Mouse (Mus musculus) limb, embryonic 12.5 days (tissue): Measurements from ENCODE around the gene Ddx54. TPM values are rescaled to one million over a fixed set of nuclear protein-coding genes. Genes with fewer than 3 reads are reported as not detected.

Experiments
- ATAC-seq: fragments of 200-750 bp; cut with Nextera tagmentation; 2 replicates; pipeline ENCODE4 v1.8.0; 2017; ENCODE audit warnings: low read depth, moderate TSS enrichment; ENCODE audit not compliant: insufficient number of reproducible peaks, insufficient read depth, low FRiP score, low TSS enrichment
- H3K27ac ChIP-seq: fragments of 300-500 bp; sonication (generic); 2 replicates; pipeline ENCODE4 v1.5.1; 2016; ENCODE audit warnings: mild to moderate bottlenecking, moderate library complexity
- H3K27me3 ChIP-seq: fragments of 300-500 bp; sonication (generic); 2 replicates; pipeline ENCODE4 v1.6.1; 2016; ENCODE audit warnings: mild to moderate bottlenecking, moderate library complexity
- H3K36me3 ChIP-seq: fragments of 300-500 bp; sonication (generic); 2 replicates; pipeline ENCODE4 v1.6.1; 2016; ENCODE audit warnings: mild to moderate bottlenecking, moderate library complexity
- H3K4me1 ChIP-seq: fragments of 300-500 bp; sonication (generic); replicated peaks from 2 replicates; pipeline ENCODE4 v1.6.1; 2016
- H3K4me2 ChIP-seq: fragments of 300-500 bp; sonication (generic); 2 replicates; pipeline ENCODE4 v1.6.1; 2016; ENCODE audit warnings: mild to moderate bottlenecking, moderate library complexity
- H3K4me3 ChIP-seq: fragments of 300-500 bp; sonication (generic); replicated peaks from 2 replicates; pipeline ENCODE4 v1.5.1; 2016; ENCODE audit warnings: mild to moderate bottlenecking
- H3K9ac ChIP-seq: fragments of 300-500 bp; sonication (generic); replicated peaks from 2 replicates; pipeline ENCODE4 v1.6.1; 2016; ENCODE audit warnings: mild to moderate bottlenecking, moderate library complexity
- H3K9me3 ChIP-seq: fragments of 300-500 bp; sonication (generic); 2 replicates; pipeline ENCODE4 v1.6.1; 2016; ENCODE audit warnings: mild to moderate bottlenecking, moderate library complexity
- WGBS: fragments of 180-500 bp; shearing (Covaris S2); methylation state at CpG from one replicate; pipeline ENCODE4 v1.1.7; 2016; 5-methylcytosine and 5-hydroxymethylcytosine counted together
- polyA plus RNA-seq: library from polyadenylated mRNA; unstranded; fragments of >200 nt; fragmentation: Nextera tagmentation; extraction: Ambion mirVana; gene quantifications from 2 replicates; pipeline ENCODE4 v1.2.1, GENCODE M21; 2016

Gene Ddx54
- polyA plus RNA-seq, 1 experiment from 2014 or later = 50.3 TPM

GRCm38 (mm10) chr5:120668761-120669160 lies 56.2 kb downstream of the Ddx54 start:
- WGBS = 68% methylated on average over 7 of the region's 7 CpGs
- no peak overlapping the region for H3K4me3 ChIP-seq
- H3K4me1 ChIP-seq = no peaks in the 10 kb centered on the region
- ATAC-seq = no peak
- no peak overlapping the region for H3K4me2 ChIP-seq
- no peak overlapping the region for H3K27ac ChIP-seq
- H3K9me3 ChIP-seq = no peaks in the 10 kb centered on the region
- H3K9ac ChIP-seq = no peak overlapping the region
- H3K27me3 ChIP-seq = peaks cover 37% of the 10 kb centered on the region
- H3K36me3 ChIP-seq = no peaks in the 10 kb centered on the region

DNA sequence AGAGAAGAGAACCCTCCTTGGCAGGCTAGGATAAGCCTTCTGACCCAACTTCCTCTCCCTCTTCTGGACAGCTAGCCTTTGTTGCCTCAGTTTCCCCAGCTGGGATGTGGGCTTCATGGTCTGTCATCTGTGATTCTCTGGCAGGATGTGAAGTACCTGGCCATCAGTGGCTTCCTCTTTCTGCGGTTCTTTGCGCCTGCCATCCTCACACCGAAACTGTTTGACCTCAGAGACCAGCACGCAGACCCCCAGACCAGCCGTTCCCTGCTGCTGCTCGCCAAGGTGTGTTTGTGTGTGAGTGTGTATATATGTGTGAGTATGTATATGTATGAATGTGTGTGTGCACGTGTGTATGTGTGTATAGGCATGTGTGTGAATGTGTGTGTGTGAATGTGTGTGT lies 57.6 kb downstream of the Ddx54 start:
- Histone ChIP-seq H3K9me3 (no peaks in the 10 kb centered on the region), H3K4me3 (no peak overlapping the region), H3K36me3 (no peaks in the 10 kb centered on the region), H3K4me2 (no peak overlapping the region), H3K27me3 (peaks cover 39% of the 10 kb centered on the region), H3K27ac (no peak overlapping the region), H3K4me1 (0 out of 2 replicates have a peak, but pooled peaks cover 3% of the 10 kb centered on the region), H3K9ac (no peak overlapping the region)
- ATAC-seq = no peak
- WGBS = 85% methylated on average over 7 of the region's 7 CpGs

DNA sequence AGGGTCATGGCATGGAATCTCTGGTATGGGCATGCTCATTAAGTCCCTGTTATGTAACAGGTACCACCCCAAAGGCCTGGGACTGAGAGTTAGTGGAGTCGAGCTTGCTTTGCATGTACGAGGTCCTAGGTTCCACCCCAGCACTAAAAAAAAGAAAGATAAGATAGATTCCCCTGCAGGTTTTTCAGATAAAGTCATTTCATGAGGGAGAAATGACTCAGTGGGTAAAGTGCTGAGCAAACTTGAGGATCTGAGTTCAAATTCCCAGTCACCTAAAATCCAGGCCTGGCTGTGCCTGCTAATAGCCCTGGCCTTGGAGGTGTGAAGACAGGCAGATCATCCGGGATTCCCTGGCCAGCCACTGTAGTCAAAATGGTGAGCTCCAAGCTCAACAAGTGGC lies 59.3 kb downstream of the Ddx54 start:
- 0 out of 2 replicates have a peak, but pooled peaks cover 3% of the 10 kb centered on the region for H3K4me1 ChIP-seq
- H3K27me3 ChIP-seq = peaks cover 27% of the 10 kb centered on the region
- no peak overlapping the region for H3K9ac ChIP-seq
- H3K4me2 ChIP-seq = no peak overlapping the region
- ATAC-seq = no peak
- 70% methylated on average over 3 of the region's 3 CpGs for WGBS
- H3K27ac ChIP-seq = no peak overlapping the region
- H3K9me3 ChIP-seq = no peaks in the 10 kb centered on the region
- no peaks in the 10 kb centered on the region for H3K36me3 ChIP-seq
- H3K4me3 ChIP-seq = no peak overlapping the region

DNA sequence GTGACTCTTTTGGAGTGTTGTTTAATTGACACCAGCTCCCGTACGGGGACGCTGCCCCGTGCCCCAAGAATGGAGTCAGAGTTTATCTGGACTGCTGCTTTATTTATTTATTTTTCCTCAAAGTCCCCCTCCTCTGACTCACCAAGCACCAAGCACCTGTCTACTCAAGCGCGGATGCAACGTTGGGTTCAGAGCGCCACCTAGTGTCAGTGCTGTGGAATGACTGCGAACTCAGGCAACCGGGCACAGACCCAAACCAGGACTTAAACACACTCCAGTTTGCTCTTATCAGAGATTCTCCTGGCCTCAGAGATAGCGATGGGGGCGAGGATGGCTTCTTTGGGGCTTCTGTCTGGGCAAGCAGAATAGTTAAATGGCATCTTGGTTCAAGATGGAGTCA lies 61.1 kb downstream of the Ddx54 start:
- Histone ChIP-seq H3K4me3 (no peak overlapping the region), H3K9ac (no peak overlapping the region), H3K4me2 (no peak overlapping the region), H3K36me3 (no peaks in the 10 kb centered on the region), H3K4me1 (0 out of 2 replicates have a peak, but pooled peaks cover 3% of the 10 kb centered on the region), H3K27ac (no peak overlapping the region), H3K27me3 (peaks cover 14% of the 10 kb centered on the region; the same call in 1 of the 2 replicates), H3K9me3 (no peaks in the 10 kb centered on the region)
- no peak for ATAC-seq
- 6% methylated on average over 12 of the region's 12 CpGs for WGBS

GRCm38 (mm10) chr5:120674229-120675145 lies 61.9 kb downstream of the Ddx54 start:
- Histone ChIP-seq H3K36me3 (no peaks in the 10 kb centered on the region), H3K9ac (no peak overlapping the region), H3K4me2 (no peak overlapping the region), H3K9me3 (no peaks in the 10 kb centered on the region), H3K4me3 (no peak overlapping the region), H3K27ac (no peak overlapping the region), H3K4me1 (0 out of 2 replicates have a peak, but pooled peaks cover 6% of the 10 kb centered on the region), H3K27me3 (peaks cover 19% of the 10 kb centered on the region; the same call in 1 of the 2 replicates)
- peak; percentile 35; the same call in 1 of the 2 replicates for ATAC-seq
- 33% methylated on average over 21 of the region's 21 CpGs for WGBS

GRCm38 (mm10) chr5:120677516-120677915 lies 65.0 kb downstream of the Ddx54 start:
- WGBS = 29% methylated on average over 2 of the region's 2 CpGs

More at GRCm38 (mm10) chr5:120677516-120677915, 65.0 kb downstream of the Ddx54 start:
- Histone ChIP-seq H3K27ac (no peak overlapping the region), H3K36me3 (no peaks in the 10 kb centered on the region), H3K27me3 (peaks cover 36% of the 10 kb centered on the region), H3K9ac (no peak overlapping the region), H3K9me3 (no peaks in the 10 kb centered on the region), H3K4me2 (no peak overlapping the region), H3K4me3 (no peak overlapping the region), H3K4me1 (peaks cover 21% of the 10 kb centered on the region)
- ATAC-seq = no peak

Other genes with a start within 250 kb of the Ddx54 start
- not detected in 2 replicates for gene Lhx5, start 181.0 kb upstream of the Ddx54 start, polyA plus RNA-seq
- gene Sdsl, start 139.9 kb upstream of the Ddx54 start, polyA plus RNA-seq = 3.6 and 4.2 TPM in 2 replicates
- gene Sds, start 136.2 kb upstream of the Ddx54 start, polyA plus RNA-seq = not detected in 2 replicates
- gene Plbd2, start 109.1 kb upstream of the Ddx54 start, polyA plus RNA-seq = 46.0 and 46.3 TPM in 2 replicates
- gene Slc8b1, start 101.6 kb upstream of the Ddx54 start, polyA plus RNA-seq = 6.1 and 6.2 TPM in 2 replicates
- gene Tpcn1, start 24.1 kb upstream of the Ddx54 start, polyA plus RNA-seq = 16.7 and 17.2 TPM in 2 replicates
- gene Iqcd, start 23.7 kb upstream of the Ddx54 start, polyA plus RNA-seq = 0.64 and 0.93 TPM in 2 replicates
- gene Rita1, start 150 bp upstream of the Ddx54 start, polyA plus RNA-seq = 16.9 and 19.1 TPM in 2 replicates
- not detected in 2 replicates for gene Cfap73, start 21.5 kb downstream of the Ddx54 start, polyA plus RNA-seq
- gene Rasal1, start 36.1 kb downstream of the Ddx54 start, polyA plus RNA-seq = 0.24 and 0.86 TPM in 2 replicates
- gene Dtx1, start 99.2 kb downstream of the Ddx54 start, polyA plus RNA-seq = 6.8 and 7.5 TPM in 2 replicates
- gene Oas2, start 137.1 kb downstream of the Ddx54 start, polyA plus RNA-seq = 0.15 and 0.19 TPM in 2 replicates
- gene Oas3, start 164.9 kb downstream of the Ddx54 start, polyA plus RNA-seq = not detected in 2 replicates
- 0.20 TPM in 1 of 2 replicates, not detected in the other for gene Oas1e, start 182.8 kb downstream of the Ddx54 start, polyA plus RNA-seq
- gene Oas1c, start 199.8 kb downstream of the Ddx54 start, polyA plus RNA-seq = 0.23 and 0.51 TPM in 2 replicates
- gene Oas1f, start 234.6 kb downstream of the Ddx54 start, polyA plus RNA-seq = not detected in 2 replicates
- gene Oas1h, start 248.7 kb downstream of the Ddx54 start, polyA plus RNA-seq = not detected in 2 replicates